Mouse (Mus musculus): ENCODE results near the gene Fam69b. TPM values are rescaled to one million over a fixed set of nuclear protein-coding genes. Genes with fewer than 3 reads are reported as not detected.
A peak's percentile ranks its signal among the peaks of the same experiment; 100 is the strongest.

The Fam69b gene
- polyA plus RNA-seq, 1 experiment from 2014 or later, result 66.6 TPM

- Histone ChIP-seq H3K4me3 (no peak overlapping the region), H3K4me2 (no peak overlapping the region), H3K4me1 (peaks cover 10% of the 10 kb centered on the region), H3K36me3 (peaks cover 23% of the 10 kb centered on the region), H3K27me3 (no peaks in the 10 kb centered on the region), H3K27ac (no peak overlapping the region), H3K9me3 (no peaks in the 10 kb centered on the region), H3K9ac (no peak overlapping the region)
- 94% methylated on average over 7 of the region's 7 CpGs for WGBS
- no peak for ATAC-seq (ENCODE audit: insufficient number of reproducible peaks, insufficient read depth, low FRiP score, low TSS enrichment, low read depth)
Observed at GRCm38 (mm10) chr2:26590282-26590681, 38.0 kb upstream of the Fam69b start.

DNA sequence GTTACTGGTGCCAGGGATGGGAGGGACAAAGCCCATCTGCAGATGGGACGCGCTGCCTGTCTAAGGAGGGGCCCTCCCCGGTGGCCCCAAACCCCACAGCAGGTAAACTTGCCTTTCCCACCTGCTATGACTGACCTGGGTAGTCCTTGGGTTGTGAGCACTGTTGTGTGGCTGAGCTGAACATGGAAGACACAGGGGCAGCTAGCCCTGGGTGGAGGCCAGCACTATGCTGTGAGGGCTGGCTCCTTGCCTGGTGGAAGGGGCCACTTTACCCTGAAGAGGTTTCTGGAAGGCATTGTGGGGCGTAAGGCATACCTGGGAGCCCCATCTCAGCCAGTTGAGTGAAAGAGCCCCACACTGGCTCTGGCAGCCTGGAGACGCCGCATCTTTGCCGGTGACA, 37.3 kb upstream of the Fam69b start:
- Histone ChIP-seq H3K27ac (no peak overlapping the region), H3K9ac (no peak overlapping the region), H3K27me3 (no peaks in the 10 kb centered on the region), H3K4me1 (peaks cover 10% of the 10 kb centered on the region), H3K4me3 (no peak overlapping the region), H3K4me2 (no peak overlapping the region), H3K9me3 (no peaks in the 10 kb centered on the region), H3K36me3 (peaks cover 30% of the 10 kb centered on the region)
- no peak for ATAC-seq (ENCODE audit: insufficient number of reproducible peaks, insufficient read depth, low FRiP score, low TSS enrichment, low read depth)
- 92% methylated on average over 7 of the region's 7 CpGs for WGBS

DNA sequence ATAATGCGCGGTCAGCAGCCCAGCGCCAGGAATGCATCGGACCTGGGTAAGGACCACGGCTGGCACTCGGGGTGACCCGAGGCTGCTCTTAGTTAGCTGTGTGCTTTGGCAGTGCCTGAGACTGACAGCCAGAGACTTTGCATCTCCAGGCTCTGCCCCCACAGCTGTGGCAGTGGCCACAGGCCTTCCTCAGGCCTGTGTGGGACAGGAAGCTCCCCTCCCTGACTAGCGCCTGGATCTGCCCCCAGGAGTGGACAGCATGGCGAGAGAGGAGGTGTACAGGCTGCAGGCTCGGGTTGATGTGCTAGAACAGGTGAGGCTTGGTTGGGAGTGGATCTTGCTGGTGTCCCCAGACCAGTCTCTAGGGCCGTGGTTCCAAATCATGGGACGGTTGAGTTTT, 36.8 kb upstream of the Fam69b start:
- no peak overlapping the region for H3K4me3 ChIP-seq
- H3K4me1 ChIP-seq, result peaks cover 10% of the 10 kb centered on the region
- WGBS, result 76% methylated on average over 12 of the region's 12 CpGs
- no peak overlapping the region for H3K27ac ChIP-seq
- no peak for ATAC-seq (ENCODE audit: insufficient number of reproducible peaks, insufficient read depth, low FRiP score, low TSS enrichment, low read depth)
- no peaks in the 10 kb centered on the region for H3K9me3 ChIP-seq
- H3K9ac ChIP-seq, result no peak overlapping the region
- H3K36me3 ChIP-seq, result peaks cover 33% of the 10 kb centered on the region
- H3K27me3 ChIP-seq, result no peaks in the 10 kb centered on the region
- H3K4me2 ChIP-seq, result no peak overlapping the region

- Histone ChIP-seq H3K36me3 (peaks cover 36% of the 10 kb centered on the region), H3K9ac (no peak overlapping the region), H3K4me2 (no peak overlapping the region), H3K27me3 (no peaks in the 10 kb centered on the region), H3K4me3 (no peak overlapping the region), H3K27ac (no peak overlapping the region), H3K9me3 (no peaks in the 10 kb centered on the region), H3K4me1 (peaks cover 4% of the 10 kb centered on the region)
- no peak for ATAC-seq (ENCODE audit: insufficient number of reproducible peaks, insufficient read depth, low FRiP score, low TSS enrichment, low read depth)
- 79% methylated on average over 9 of the region's 9 CpGs for whole genome bisulfite sequencing
Observed at GRCm38 (mm10) chr2:26593211-26594021, 34.8 kb upstream of the Fam69b start.

DNA sequence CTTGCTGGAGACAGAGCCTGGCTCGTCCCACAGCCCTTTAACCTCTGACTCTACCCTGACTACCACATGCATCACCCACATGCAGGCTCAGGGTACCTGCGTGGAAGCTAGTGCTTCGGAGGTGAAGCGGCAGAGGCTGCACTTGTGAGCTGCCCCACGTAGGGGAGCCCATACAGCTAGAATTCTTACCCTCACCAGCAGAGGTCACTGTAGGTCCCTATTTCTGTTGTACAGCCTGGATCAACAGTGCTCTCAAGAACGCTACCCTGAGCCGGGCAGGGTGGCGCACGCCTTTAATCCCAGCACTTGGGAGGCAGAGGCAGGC, 34.3 kb upstream of the Fam69b start:
- H3K4me2 ChIP-seq, result no peak overlapping the region
- H3K4me3 ChIP-seq, result no peak overlapping the region
- peaks cover 36% of the 10 kb centered on the region for H3K36me3 ChIP-seq
- ATAC-seq (ENCODE audit: insufficient number of reproducible peaks, insufficient read depth, low FRiP score, low TSS enrichment, low read depth), result no peak
- no peaks in the 10 kb centered on the region for H3K27me3 ChIP-seq
- peaks cover 8% of the 10 kb centered on the region for H3K4me1 ChIP-seq
- WGBS, result 66% methylated on average over 9 of the region's 9 CpGs
- H3K9ac ChIP-seq, result no peak overlapping the region
- no peaks in the 10 kb centered on the region for H3K9me3 ChIP-seq
- H3K27ac ChIP-seq, result no peak overlapping the region

- H3K9ac ChIP-seq, result no peak overlapping the region
- H3K4me1 ChIP-seq, result peaks cover 8% of the 10 kb centered on the region
- 85% methylated on average over 7 of the region's 7 CpGs for WGBS
- ATAC-seq (ENCODE audit: insufficient number of reproducible peaks, insufficient read depth, low FRiP score, low TSS enrichment, low read depth), result no peak
- H3K27ac ChIP-seq, result no peak overlapping the region
- H3K9me3 ChIP-seq, result no peaks in the 10 kb centered on the region
- no peaks in the 10 kb centered on the region for H3K27me3 ChIP-seq
- H3K36me3 ChIP-seq, result peaks cover 36% of the 10 kb centered on the region
- H3K4me3 ChIP-seq, result no peak overlapping the region
- no peak overlapping the region for H3K4me2 ChIP-seq
Observed at GRCm38 (mm10) chr2:26594461-26594933, 33.8 kb upstream of the Fam69b start.

DNA sequence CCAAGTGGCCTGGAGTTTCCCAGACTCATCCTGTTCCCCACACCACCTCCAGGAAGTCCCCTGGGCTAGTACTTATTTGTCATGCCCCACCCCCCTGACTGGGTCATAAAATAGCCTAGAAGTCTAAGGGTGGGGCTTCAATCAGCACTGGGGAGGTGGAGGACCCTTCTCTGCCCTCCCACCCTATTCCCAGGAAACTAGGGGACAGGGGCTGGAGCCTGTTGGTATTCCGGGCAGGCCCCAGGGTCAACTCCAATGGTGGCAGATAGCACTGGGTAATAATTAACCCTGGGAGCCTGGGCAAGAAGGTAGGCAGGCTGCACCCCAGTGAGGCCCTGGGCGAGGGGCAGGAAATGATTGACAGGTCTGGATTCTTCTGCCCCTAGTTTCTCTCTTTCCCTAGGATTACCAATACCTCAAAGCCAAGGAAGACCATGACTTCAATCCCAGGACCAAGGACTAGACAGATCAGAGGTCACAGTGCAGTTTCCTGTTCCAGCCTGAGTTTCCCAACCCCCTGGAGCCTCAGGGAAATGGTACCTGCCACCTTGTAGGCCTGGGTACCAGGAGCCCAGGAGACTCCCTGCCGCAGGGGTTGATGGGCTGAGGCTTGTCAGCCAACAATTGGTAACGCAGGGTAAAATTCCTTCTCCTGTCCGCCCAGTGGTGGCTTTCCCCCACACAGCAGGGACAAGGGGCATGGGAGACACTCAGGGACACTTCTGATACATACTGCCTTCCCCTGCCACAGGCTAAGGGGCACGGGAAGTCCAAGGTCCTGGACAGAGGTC, 33.1 kb upstream of the Fam69b start:
- Histone ChIP-seq H3K9me3 (no peaks in the 10 kb centered on the region), H3K4me2 (no peak overlapping the region), H3K27me3 (no peaks in the 10 kb centered on the region), H3K27ac (no peak overlapping the region), H3K36me3 (peaks cover 36% of the 10 kb centered on the region), H3K9ac (no peak overlapping the region), H3K4me3 (no peak overlapping the region), H3K4me1 (peaks cover 8% of the 10 kb centered on the region)
- 76% methylated on average over 6 of the region's 6 CpGs for WGBS
- 0 out of 2 replicates have a peak, but pooled peaks have one; percentile 8 for ATAC-seq (ENCODE audit: insufficient number of reproducible peaks, insufficient read depth, low FRiP score, low TSS enrichment, low read depth)

GRCm38 (mm10) chr2:26595725-26596435, 32.4 kb upstream of the Fam69b start:
- ATAC-seq (ENCODE audit: insufficient number of reproducible peaks, insufficient read depth, low FRiP score, low TSS enrichment, low read depth), result no peak
- Histone ChIP-seq H3K4me1 (peaks cover 8% of the 10 kb centered on the region), H3K36me3 (peaks cover 36% of the 10 kb centered on the region), H3K4me2 (no peak overlapping the region), H3K4me3 (no peak overlapping the region), H3K27ac (no peak overlapping the region), H3K9me3 (no peaks in the 10 kb centered on the region), H3K27me3 (no peaks in the 10 kb centered on the region), H3K9ac (no peak overlapping the region)
- WGBS, result 84% methylated on average over 11 of the region's 11 CpGs

GRCm38 (mm10) chr2:26596898-26597297, 31.4 kb upstream of the Fam69b start:
- Histone ChIP-seq H3K36me3 (peaks cover 35% of the 10 kb centered on the region), H3K9ac (no peak overlapping the region), H3K9me3 (no peaks in the 10 kb centered on the region), H3K27ac (no peak overlapping the region), H3K4me2 (no peak overlapping the region), H3K4me3 (no peak overlapping the region), H3K27me3 (no peaks in the 10 kb centered on the region), H3K4me1 (peaks cover 8% of the 10 kb centered on the region)
- WGBS, result 95% methylated on average over 3 of the region's 3 CpGs
- no peak for ATAC-seq (ENCODE audit: insufficient number of reproducible peaks, insufficient read depth, low FRiP score, low TSS enrichment, low read depth)

DNA sequence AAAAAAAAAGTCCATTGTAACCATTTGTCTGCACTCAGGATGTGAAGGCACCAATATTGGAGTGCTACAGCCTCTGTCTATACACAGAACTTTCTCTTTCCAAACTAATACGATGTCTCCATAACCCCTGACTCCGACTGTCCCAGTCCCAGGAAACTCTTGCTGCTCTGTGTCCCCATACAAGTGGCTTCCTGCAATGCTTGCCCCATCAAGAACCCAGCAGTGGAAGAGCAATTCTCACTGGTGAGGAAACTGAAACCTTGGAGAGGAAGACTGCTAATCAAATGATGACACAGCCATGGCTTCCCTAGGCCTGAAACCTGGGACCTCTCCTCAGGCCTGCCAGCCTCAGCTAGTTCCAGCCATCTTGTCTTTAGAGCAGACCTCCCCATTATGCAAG, 30.4 kb upstream of the Fam69b start:
- Histone ChIP-seq H3K27me3 (no peaks in the 10 kb centered on the region; the same call in 1 of the 2 replicates), H3K27ac (0 out of 2 replicates have a peak overlapping the region, but pooled peaks have one; percentile 19), H3K4me2 (no peak overlapping the region), H3K4me1 (peaks cover 12% of the 10 kb centered on the region), H3K9me3 (no peaks in the 10 kb centered on the region), H3K4me3 (no peak overlapping the region), H3K9ac (no peak overlapping the region), H3K36me3 (peaks cover 30% of the 10 kb centered on the region)
- ATAC-seq (ENCODE audit: insufficient number of reproducible peaks, insufficient read depth, low FRiP score, low TSS enrichment, low read depth), result no peak
- 95% methylated on average over 2 of the region's 2 CpGs for WGBS

- Histone ChIP-seq H3K27ac (0 out of 2 replicates have a peak overlapping the region, but pooled peaks have one; percentile 19), H3K4me3 (no peak overlapping the region), H3K9me3 (no peaks in the 10 kb centered on the region), H3K9ac (no peak overlapping the region), H3K36me3 (peaks cover 24% of the 10 kb centered on the region), H3K27me3 (no peaks in the 10 kb centered on the region; the same call in 1 of the 2 replicates), H3K4me1 (peaks cover 18% of the 10 kb centered on the region), H3K4me2 (no peak overlapping the region)
- 52% methylated on average over 3 of the region's 3 CpGs for WGBS
- no peak for ATAC-seq (ENCODE audit: insufficient number of reproducible peaks, insufficient read depth, low FRiP score, low TSS enrichment, low read depth)
Observed at GRCm38 (mm10) chr2:26598462-26598861, 29.8 kb upstream of the Fam69b start.
